Mouse (Mus musculus) forebrain, embryonic 16.5 days (tissue): ENCODE results near the gene Grin1. TPM values are rescaled to one million over a fixed set of nuclear protein-coding genes. Genes with fewer than 3 reads are reported as not detected.

Experiments
- ATAC-seq: fragments of 200-750 bp; cut with Nextera tagmentation; 2 replicates; pipeline ENCODE4 v1.8.0; 2017; ENCODE audit warnings: mild to moderate bottlenecking, moderate library complexity
- H3K27ac ChIP-seq: fragments of 300-500 bp; sonication (generic); 2 replicates; pipeline ENCODE4 v1.5.1; 2014; ENCODE audit warnings: low read length, control low read depth
- H3K27me3 ChIP-seq: fragments of 300-500 bp; sonication (generic); replicated peaks from 2 replicates; pipeline ENCODE4 v1.6.1; 2014; ENCODE audit warnings: low read length; ENCODE audit not compliant: control insufficient read depth, insufficient read depth
- H3K36me3 ChIP-seq: fragments of 300-500 bp; sonication (generic); 2 replicates; pipeline ENCODE4 v1.6.1; 2014; ENCODE audit not compliant: control insufficient read depth, insufficient read depth
- H3K4me1 ChIP-seq: fragments of 300-500 bp; sonication (generic); replicated peaks from 2 replicates; pipeline ENCODE4 v1.6.1; 2014; ENCODE audit warnings: low read length; ENCODE audit not compliant: control insufficient read depth, insufficient read depth
- H3K4me2 ChIP-seq: fragments of 300-500 bp; sonication (generic); 2 replicates; pipeline ENCODE4 v1.6.1; 2014; ENCODE audit warnings: mild to moderate bottlenecking, low read length, control low read depth
- H3K4me3 ChIP-seq: fragments of 300-500 bp; sonication (generic); replicated peaks from 2 replicates; pipeline ENCODE4 v1.5.1; 2014; ENCODE audit warnings: mild to moderate bottlenecking, low read length, control low read depth
- H3K9ac ChIP-seq: fragments of 300-500 bp; sonication (generic); replicated peaks from 2 replicates; pipeline ENCODE4 v1.6.1; 2014; ENCODE audit warnings: low read depth, low read length, control low read depth
- H3K9me3 ChIP-seq: fragments of 300-500 bp; sonication (generic); 2 replicates; pipeline ENCODE4 v1.6.1; 2016; ENCODE audit warnings: low read length; ENCODE audit not compliant: control insufficient read depth
- WGBS: fragments of 180-500 bp; shearing (Covaris S2); extraction: QIAGEN DNeasy Blood & Tissue Kit; methylation state at CpG from one replicate; pipeline ENCODE4 v1.1.7; 2014; 5-methylcytosine and 5-hydroxymethylcytosine counted together
- polyA plus RNA-seq: library from polyadenylated mRNA; unstranded; fragments of >200 nt; fragmentation: Nextera tagmentation; extraction: Ambion mirVana; gene quantifications from 2 replicates; pipeline ENCODE4 v1.2.1, GENCODE M21; 2015

The Grin1 gene
- polyA plus RNA-seq, 1 experiment from 2014 or later, result 29.4 TPM

DNA sequence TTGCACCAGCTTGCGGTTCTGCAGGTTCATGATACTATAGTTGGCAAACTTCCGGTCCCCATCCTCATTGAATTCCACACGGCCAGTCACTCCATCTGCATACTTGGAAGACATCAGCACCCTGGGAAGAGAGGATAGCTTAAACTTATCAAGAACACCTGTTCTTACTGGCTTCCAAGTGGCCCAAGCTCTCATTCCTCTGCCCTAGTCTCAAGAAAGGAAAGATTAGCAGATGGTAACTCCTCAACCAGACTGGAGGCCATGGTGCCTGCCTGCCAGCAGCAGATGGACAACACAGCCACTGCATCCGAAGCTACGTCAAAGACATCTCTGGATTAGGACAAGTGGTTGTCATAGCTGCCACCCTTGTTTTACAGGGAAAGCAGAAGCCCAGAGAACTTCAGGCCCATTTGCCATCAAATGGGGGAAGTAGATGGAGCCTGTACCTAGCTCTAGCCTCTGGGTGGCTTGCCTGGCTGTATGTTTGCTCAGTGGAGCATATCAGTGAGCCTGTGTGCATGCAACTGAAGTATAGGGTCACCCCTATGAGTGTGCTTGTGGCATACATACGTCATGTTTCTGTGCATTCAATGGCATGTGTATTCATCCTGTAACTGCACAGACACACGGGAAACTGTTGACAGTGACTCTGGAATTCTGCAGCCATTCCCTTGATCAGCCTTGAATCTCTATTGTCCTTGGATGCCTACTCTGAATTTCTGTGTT, 14.9 kb downstream of the Grin1 start:
- no peak overlapping the region for H3K9ac ChIP-seq
- 69% methylated on average over 7 of the region's 7 CpGs for WGBS
- H3K4me3 ChIP-seq, result peak overlapping the region; percentile 61; the same call in 1 of the 2 replicates
- H3K36me3 ChIP-seq, result no peaks in the 10 kb centered on the region
- H3K4me1 ChIP-seq, result peaks cover 13% of the 10 kb centered on the region
- H3K9me3 ChIP-seq, result no peaks in the 10 kb centered on the region
- peaks cover 31% of the 10 kb centered on the region for H3K27me3 ChIP-seq
- peak overlapping the region; percentile 91 for H3K4me2 ChIP-seq
- H3K27ac ChIP-seq, result no peak overlapping the region
- 0 out of 2 replicates have a peak, but pooled peaks have one; percentile 2 for ATAC-seq

DNA sequence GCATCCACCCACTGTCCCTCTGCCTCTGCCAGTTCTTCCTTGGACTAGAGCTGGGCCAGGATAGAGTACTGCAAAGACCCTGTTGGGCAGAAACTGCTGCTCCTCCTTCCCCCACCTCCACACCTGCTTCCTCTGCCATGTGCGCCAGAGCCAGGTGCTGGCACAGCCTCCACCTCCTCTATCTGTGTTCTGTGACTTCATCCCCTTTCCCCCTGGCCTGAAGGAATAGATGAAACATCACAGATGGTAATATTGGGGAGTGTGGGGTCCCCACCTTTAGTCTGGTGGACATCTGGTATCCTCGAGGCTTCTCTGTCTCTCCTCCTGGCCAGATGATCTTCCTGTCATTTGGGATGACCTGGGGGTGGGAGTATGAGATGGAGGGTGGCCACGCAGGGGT, 15.5 kb downstream of the Grin1 start:
- Histone ChIP-seq H3K4me1 (peaks cover 13% of the 10 kb centered on the region), H3K9ac (no peak overlapping the region), H3K4me3 (no peak overlapping the region), H3K27me3 (peaks cover 25% of the 10 kb centered on the region), H3K4me2 (no peak overlapping the region), H3K36me3 (no peaks in the 10 kb centered on the region), H3K9me3 (no peaks in the 10 kb centered on the region), H3K27ac (no peak overlapping the region)
- WGBS, result 67% methylated on average over 3 of the region's 3 CpGs
- no peak for ATAC-seq

DNA sequence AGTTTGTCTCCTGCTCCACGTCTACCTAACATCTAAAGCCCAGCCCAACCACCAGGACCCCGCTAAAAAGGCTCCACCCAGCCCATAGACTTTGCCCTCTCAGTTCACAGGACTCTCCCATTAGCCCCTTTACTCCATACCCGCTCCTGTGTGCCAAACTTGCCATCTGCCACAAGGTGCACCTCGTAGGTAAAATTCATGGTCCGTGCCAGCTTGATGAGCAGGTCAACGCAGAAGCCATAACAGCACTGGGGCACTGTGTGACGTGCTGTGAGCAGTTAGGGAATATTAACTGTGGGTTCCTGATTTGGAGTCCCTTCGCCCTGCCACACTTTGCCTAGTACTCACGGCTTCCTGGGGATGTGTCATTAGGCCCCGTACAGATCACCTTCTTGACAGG, 20.9 kb downstream of the Grin1 start:
- no peaks in the 10 kb centered on the region for H3K4me1 ChIP-seq

DNA sequence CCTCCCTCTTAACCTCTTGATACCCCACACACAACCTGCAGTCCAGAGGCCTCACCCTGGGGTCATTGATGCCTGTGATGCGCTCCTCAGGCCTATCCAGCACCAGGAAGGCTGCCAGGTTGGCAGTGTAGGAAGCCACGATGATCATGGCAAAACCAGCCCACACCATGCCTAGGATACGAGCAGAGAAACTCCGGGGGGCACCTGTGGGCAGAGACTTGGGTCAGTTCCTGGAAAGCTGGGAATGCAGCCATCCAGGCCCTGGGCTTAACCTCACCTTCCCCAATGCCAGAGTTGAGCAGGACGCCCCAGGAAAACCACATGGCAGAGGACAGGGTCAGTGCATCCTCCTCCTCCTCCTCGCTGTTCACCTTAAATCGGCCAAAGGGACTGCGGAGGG, 21.9 kb downstream of the Grin1 start:
- no peaks in the 10 kb centered on the region for H3K9me3 ChIP-seq
- no peak overlapping the region for H3K27ac ChIP-seq
- no peak overlapping the region for H3K4me3 ChIP-seq
- no peak overlapping the region for H3K4me2 ChIP-seq
- peaks cover 24% of the 10 kb centered on the region for H3K27me3 ChIP-seq
- no peak overlapping the region for H3K9ac ChIP-seq
- peaks cover 6% of the 10 kb centered on the region for H3K4me1 ChIP-seq
- H3K36me3 ChIP-seq, result no peaks in the 10 kb centered on the region
- no peak for ATAC-seq
- WGBS, result 78% methylated on average over 7 of the region's 8 CpGs

More for the DNA sequence above, 20.9 kb downstream of the Grin1 start:
- Histone ChIP-seq H3K9ac (no peak overlapping the region), H3K27ac (no peak overlapping the region), H3K36me3 (no peaks in the 10 kb centered on the region), H3K27me3 (peaks cover 17% of the 10 kb centered on the region), H3K4me2 (no peak overlapping the region), H3K4me3 (no peak overlapping the region), H3K9me3 (no peaks in the 10 kb centered on the region)
- ATAC-seq, result no peak
- 84% methylated on average over 10 of the region's 10 CpGs for WGBS

DNA sequence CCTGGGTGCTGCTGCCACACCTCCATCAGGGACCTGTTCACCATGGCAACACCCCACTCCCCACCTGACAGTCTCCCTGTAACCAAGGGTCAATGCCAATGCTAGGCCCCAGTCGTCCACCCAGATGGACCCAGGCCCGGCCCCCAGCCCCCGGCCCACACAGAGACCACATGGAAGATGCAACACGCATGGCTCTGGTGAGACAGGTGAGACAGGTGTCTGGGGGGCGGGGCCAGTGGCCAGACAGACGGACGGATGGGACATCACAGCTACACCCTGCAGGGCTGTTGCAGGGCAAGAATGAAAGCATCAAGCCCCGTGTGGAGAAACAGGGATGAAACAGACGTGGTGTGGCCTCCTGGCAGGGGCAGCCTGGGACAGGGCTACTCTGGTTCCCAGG, 25.3 kb downstream of the Grin1 start:
- peaks cover 28% of the 10 kb centered on the region for H3K4me1 ChIP-seq
- H3K27me3 ChIP-seq, result peaks cover 56% of the 10 kb centered on the region
- no peak overlapping the region for H3K4me2 ChIP-seq
- H3K4me3 ChIP-seq, result no peak overlapping the region
- H3K36me3 ChIP-seq, result no peaks in the 10 kb centered on the region
- ATAC-seq, result no peak
- H3K27ac ChIP-seq, result no peak overlapping the region
- WGBS, result 75% methylated on average over 9 of the region's 9 CpGs
- no peaks in the 10 kb centered on the region for H3K9me3 ChIP-seq
- no peak overlapping the region for H3K9ac ChIP-seq

DNA sequence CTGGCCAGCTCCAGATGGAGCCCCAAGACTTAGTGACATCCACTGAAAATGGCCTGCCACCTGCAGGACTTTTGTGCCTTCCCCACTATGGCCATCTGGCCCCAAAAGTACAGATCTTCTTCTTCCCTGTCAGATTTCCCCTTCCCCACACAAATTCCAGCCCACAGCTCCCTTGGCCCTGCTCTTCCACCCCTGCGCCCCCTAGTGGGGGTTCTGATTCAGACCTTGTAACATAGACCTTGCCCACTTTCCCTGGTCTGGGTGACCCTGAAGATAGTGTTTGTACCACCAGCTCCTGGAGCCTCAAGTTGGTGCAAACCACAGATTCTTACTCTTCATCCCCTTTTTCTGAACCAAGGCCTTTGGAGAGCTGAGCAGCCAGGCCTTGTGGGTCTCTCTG, 26.1 kb downstream of the Grin1 start:
- H3K4me1 ChIP-seq, result peaks cover 28% of the 10 kb centered on the region
- no peak overlapping the region for H3K4me2 ChIP-seq
- H3K4me3 ChIP-seq, result no peak overlapping the region
- no peak; the same call in 1 of the 2 replicates for ATAC-seq
- no peak overlapping the region for H3K27ac ChIP-seq
- WGBS, result 0% methylated on average over 1 of the region's 1 CpGs
- H3K27me3 ChIP-seq, result peaks cover 62% of the 10 kb centered on the region
- H3K9me3 ChIP-seq, result no peaks in the 10 kb centered on the region
- H3K9ac ChIP-seq, result no peak overlapping the region
- no peaks in the 10 kb centered on the region for H3K36me3 ChIP-seq

DNA sequence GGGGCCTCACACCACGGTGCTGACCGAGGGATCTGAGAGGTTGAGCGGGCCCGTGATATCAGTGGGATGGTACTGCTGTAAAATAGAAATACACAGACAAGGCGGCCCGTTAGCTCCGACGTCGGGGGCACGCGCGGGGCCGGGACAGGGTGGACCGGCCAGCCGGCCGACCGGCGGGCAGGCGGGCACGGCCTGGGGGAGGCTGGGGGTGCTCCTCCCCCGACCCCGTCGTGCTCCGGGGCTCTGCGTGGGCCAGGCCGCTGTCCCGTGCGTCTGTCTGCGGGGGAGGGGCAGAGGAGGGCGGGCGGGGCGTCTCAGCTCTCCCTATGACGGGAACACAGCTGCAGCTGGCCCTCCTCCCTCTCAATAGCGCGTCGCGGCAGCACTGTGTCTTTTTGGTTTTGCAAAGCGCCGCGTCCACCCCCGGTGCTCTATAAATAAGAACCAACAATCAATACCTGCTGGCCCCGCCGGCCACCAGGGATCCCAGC, 26.9 kb downstream of the Grin1 start:
- Histone ChIP-seq H3K4me3 (peak overlapping the region; percentile 24), H3K36me3 (no peaks in the 10 kb centered on the region), H3K9me3 (no peaks in the 10 kb centered on the region), H3K9ac (peak overlapping the region; percentile 44), H3K4me1 (peaks cover 28% of the 10 kb centered on the region), H3K27ac (no peak overlapping the region), H3K27me3 (peaks cover 58% of the 10 kb centered on the region), H3K4me2 (peak overlapping the region; percentile 41)
- 5% methylated on average over 34 of the region's 43 CpGs for WGBS
- ATAC-seq, result peak; percentile 7; the same call in 1 of the 2 replicates

DNA sequence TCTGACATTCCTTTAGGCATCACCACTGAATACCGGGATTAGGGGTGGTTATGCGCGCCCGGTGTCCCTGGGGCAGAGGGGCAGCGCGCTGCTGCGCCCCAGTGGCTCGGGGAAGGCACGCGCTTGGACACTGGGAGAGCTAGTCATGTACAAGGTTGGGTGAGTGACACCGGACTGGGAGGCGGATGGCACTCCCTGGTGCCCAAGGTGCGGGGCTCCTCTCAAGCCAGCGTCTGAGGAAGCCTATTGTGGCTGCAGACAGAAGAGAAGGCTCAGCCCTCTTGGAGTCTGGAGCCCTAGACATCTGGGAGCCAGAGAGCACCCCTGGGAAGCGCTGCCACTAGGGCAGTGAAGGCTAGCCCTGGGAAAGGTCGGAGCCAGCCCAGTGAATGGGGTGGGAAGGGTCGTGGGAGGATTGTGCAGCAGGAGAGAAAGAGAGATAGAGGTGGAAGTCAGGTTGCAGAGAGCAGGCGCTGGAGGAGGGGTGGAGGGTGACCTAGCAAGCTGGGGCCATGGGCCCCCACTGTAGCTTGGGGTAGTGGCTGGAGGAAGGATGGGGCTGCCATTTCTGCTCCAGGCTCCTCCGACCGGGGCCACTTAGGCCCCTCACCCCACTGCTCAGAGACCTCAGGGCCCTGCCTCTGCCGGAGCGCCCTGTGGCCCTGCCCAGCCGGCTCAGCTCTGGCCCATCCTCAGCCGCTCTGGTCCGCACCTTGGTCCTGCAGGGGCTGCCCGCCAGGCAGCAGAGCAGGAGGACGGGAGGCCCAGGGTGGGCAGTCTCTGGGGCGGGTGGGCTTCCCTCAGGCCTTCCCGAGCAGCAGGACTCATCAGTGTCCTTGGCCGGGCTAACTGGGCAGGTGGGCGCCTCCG, 27.6 kb downstream of the Grin1 start:
- Histone ChIP-seq H3K4me3 (peak overlapping the region; percentile 25), H3K9ac (no peak overlapping the region), H3K4me2 (peak overlapping the region; percentile 49), H3K9me3 (no peaks in the 10 kb centered on the region), H3K27ac (no peak overlapping the region), H3K36me3 (no peaks in the 10 kb centered on the region), H3K4me1 (peaks cover 28% of the 10 kb centered on the region), H3K27me3 (peaks cover 52% of the 10 kb centered on the region)
- no peak for ATAC-seq
- 4% methylated on average over 32 of the region's 32 CpGs for WGBS

DNA sequence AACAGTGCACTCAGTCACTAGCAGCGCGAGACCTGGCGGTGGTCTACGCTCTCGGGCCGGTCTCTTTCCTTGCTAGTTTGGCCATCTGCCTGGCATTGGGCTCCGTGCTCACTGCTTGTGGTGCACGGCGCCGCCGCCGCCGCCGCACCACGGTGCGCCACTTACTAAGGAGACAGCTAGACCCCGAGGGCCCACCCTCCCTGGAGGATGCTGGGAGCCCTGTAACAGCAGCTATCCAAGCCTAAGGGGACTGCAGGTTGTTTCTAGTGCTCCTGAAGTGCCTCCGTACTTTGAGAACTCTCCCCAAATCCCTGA, 28.2 kb downstream of the Grin1 start:
- peaks cover 52% of the 10 kb centered on the region for H3K27me3 ChIP-seq
- H3K36me3 ChIP-seq, result peaks cover 4% of the 10 kb centered on the region; the same call in 1 of the 2 replicates
- WGBS, result 2% methylated on average over 18 of the region's 18 CpGs
- peak overlapping the region; percentile 31; the same call in 1 of the 2 replicates for H3K9ac ChIP-seq
- no peak overlapping the region for H3K27ac ChIP-seq
- peak; percentile 31; the same call in 1 of the 2 replicates for ATAC-seq
- H3K4me1 ChIP-seq, result peaks cover 28% of the 10 kb centered on the region
- H3K4me3 ChIP-seq, result peak overlapping the region; percentile 25
- peak overlapping the region; percentile 49 for H3K4me2 ChIP-seq
- H3K9me3 ChIP-seq, result no peaks in the 10 kb centered on the region
